Mouse (Mus musculus) lung, adult 18-20 months (tissue): Measurements from ENCODE around the gene Hadha.

ENCODE experiments used
- DNase-seq, 2 experiments: peaks; one replicate each; pipeline ENCODE4 v3.0.0; 2022; ENCODE audit warnings: mixed read lengths in 2 of 2

Hadha gene

GRCm38 (mm10) chr5:30154474-30155394, at the start of gene Hadha, which contains the start of gene Hadhb:
Hadha (minus strand) TSS chr5:30155162.
Hadhb (plus strand) TSS chr5:30155248.
- peak; percentile 92 to 94 for DNase-seq

GRCm38 (mm10) chr5:30204441-30204840, 49.5 kb upstream of the Hadha start:
- no peak for DNase-seq

- DNase-seq: no peak
These were observed 48.4 kb upstream of the Hadha start for GRCm38 (mm10) chr5:30203216-30203885.

- DNase-seq: no peak
These were observed 47.3 kb upstream of the Hadha start for GRCm38 (mm10) chr5:30202221-30202620.

GRCm38 (mm10) chr5:30201521-30201920, 46.6 kb upstream of the Hadha start:
- peak in 1 of 2 experiments; percentile 14 for DNase-seq

- DNase-seq: peak in 1 of 2 experiments; percentile 30
These were observed 43.3 kb upstream of the Hadha start for GRCm38 (mm10) chr5:30198257-30198656.

GRCm38 (mm10) chr5:30195340-30195739, 40.4 kb upstream of the Hadha start:
- peak; percentile 55 to 68 for DNase-seq

- no peak for DNase-seq
These were observed 37.5 kb upstream of the Hadha start for GRCm38 (mm10) chr5:30192452-30192851.

- DNase-seq: no peak
These were observed 32.9 kb upstream of the Hadha start for GRCm38 (mm10) chr5:30187687-30188485.

- DNase-seq: no peak
These were observed 20.8 kb upstream of the Hadha start for GRCm38 (mm10) chr5:30175811-30176210.

GRCm38 (mm10) chr5:30172931-30173692, 18.1 kb upstream of the Hadha start:
- peak in 1 of 2 experiments; percentile 21 for DNase-seq

- DNase-seq: no peak
These were observed 17.2 kb upstream of the Hadha start for GRCm38 (mm10) chr5:30172115-30172514.

GRCm38 (mm10) chr5:30170303-30170940, 15.5 kb upstream of the Hadha start:
- DNase-seq: no peak

GRCm38 (mm10) chr5:30165234-30165946, 10.4 kb upstream of the Hadha start:
- no peak for DNase-seq

- no peak for DNase-seq
These were observed 7.4 kb upstream of the Hadha start for GRCm38 (mm10) chr5:30162339-30162738.

- no peak for DNase-seq
These were observed 6.9 kb upstream of the Hadha start for GRCm38 (mm10) chr5:30161836-30162235.

- no peak for DNase-seq
These were observed 4.6 kb upstream of the Hadha start for GRCm38 (mm10) chr5:30159601-30160000.

GRCm38 (mm10) chr5:30155821-30156629, 1.1 kb upstream of the Hadha start:
- DNase-seq: no peak

GRCm38 (mm10) chr5:30155395-30155792, 432 bp upstream of the Hadha start:
- DNase-seq: peak in 1 of 2 experiments; percentile 33

- no peak for DNase-seq
These were observed 949 bp downstream of the Hadha start for GRCm38 (mm10) chr5:30154013-30154412.
